Mouse (Mus musculus): ENCODE results near the gene Sfrp2. TPM values are rescaled to one million over a fixed set of nuclear protein-coding genes. Genes with fewer than 3 reads are reported as not detected.

The Sfrp2 gene
- polyA plus RNA-seq (2014; fragmentation: Nextera tagmentation; extraction: Ambion mirVana): 32.6 and 34.2 TPM in 2 replicates

- under 1% methylated on average over 77 of the region's 82 CpGs for WGBS (ENCODE audit: insufficient replicate concordance)
- Histone ChIP-seq H3K27ac (ENCODE audit: low read depth, low read length) (no peak within 1 kb of the TSS), H3K27me3 (ENCODE audit: control insufficient read depth, insufficient read depth, low read length) (peaks cover 48% of the 10 kb centered on the region)
Measured at GRCm38 (mm10) chr3:83765871-83766725, at the start of gene Sfrp2. Sfrp2 (plus strand) TSS chr3:83766321.

GRCm38 (mm10) chr3:83717643-83718231 lies 48.4 kb upstream of the Sfrp2 start:
- Histone ChIP-seq H3K27ac (ENCODE audit: low read depth, low read length) (no peak overlapping the region), H3K36me3 (ENCODE audit: control insufficient read depth, insufficient read depth, low read length) (no peaks in the 10 kb centered on the region), H3K4me1 (ENCODE audit: control insufficient read depth, insufficient read depth, low read length) (no peaks in the 10 kb centered on the region), H3K4me2 (no peak overlapping the region), H3K9ac (ENCODE audit: low read depth, low read length) (no peak overlapping the region), H3K27me3 (ENCODE audit: control insufficient read depth, insufficient read depth, low read length) (no peaks in the 10 kb centered on the region), H3K9me3 (replicated peaks; ENCODE audit: control insufficient read depth, low read length) (no peaks in the 10 kb centered on the region), H3K4me3 (ENCODE audit: low read depth, low read length) (no peak overlapping the region)
- ATAC-seq (replicated peaks; ENCODE audit: insufficient number of reproducible peaks, low FRiP score, low TSS enrichment): no peak
- 59% methylated on average over 7 of the region's 7 CpGs for WGBS (ENCODE audit: insufficient replicate concordance)

More at GRCm38 (mm10) chr3:83765871-83766725, at the start of gene Sfrp2:
- peak; percentile 51 for ATAC-seq (replicated peaks; ENCODE audit: insufficient number of reproducible peaks, low FRiP score, low TSS enrichment)
- H3K9ac ChIP-seq (ENCODE audit: low read depth, low read length): peak within 1 kb of the TSS; percentile 72
- peak within 1 kb of the TSS; percentile 96 for H3K4me2 ChIP-seq
- no peaks in the 10 kb centered on the region for H3K36me3 ChIP-seq (ENCODE audit: control insufficient read depth, insufficient read depth, low read length)
- no peaks in the 10 kb centered on the region for H3K9me3 ChIP-seq (replicated peaks; ENCODE audit: control insufficient read depth, low read length)
- peak within 1 kb of the TSS; percentile 59 for H3K4me3 ChIP-seq (ENCODE audit: low read depth, low read length)
- peaks cover 7% of the 10 kb centered on the region; the same call in 1 of the 2 replicates for H3K4me1 ChIP-seq (ENCODE audit: control insufficient read depth, insufficient read depth, low read length)

GRCm38 (mm10) chr3:83718662-83719061 lies 47.5 kb upstream of the Sfrp2 start:
- H3K27ac ChIP-seq (ENCODE audit: low read depth, low read length): no peak overlapping the region
- no peaks in the 10 kb centered on the region for H3K27me3 ChIP-seq (ENCODE audit: control insufficient read depth, insufficient read depth, low read length)
- no peaks in the 10 kb centered on the region for H3K4me1 ChIP-seq (ENCODE audit: control insufficient read depth, insufficient read depth, low read length)
- H3K9me3 ChIP-seq (replicated peaks; ENCODE audit: control insufficient read depth, low read length): no peaks in the 10 kb centered on the region
- H3K4me2 ChIP-seq: no peak overlapping the region
- WGBS (ENCODE audit: insufficient replicate concordance): 59% methylated on average over 4 of the region's 4 CpGs
- no peaks in the 10 kb centered on the region for H3K36me3 ChIP-seq (ENCODE audit: control insufficient read depth, insufficient read depth, low read length)
- H3K4me3 ChIP-seq (ENCODE audit: low read depth, low read length): no peak overlapping the region
- ATAC-seq (replicated peaks; ENCODE audit: insufficient number of reproducible peaks, low FRiP score, low TSS enrichment): no peak
- H3K9ac ChIP-seq (ENCODE audit: low read depth, low read length): no peak overlapping the region

GRCm38 (mm10) chr3:83728223-83728622 lies 37.9 kb upstream of the Sfrp2 start:
- Histone ChIP-seq H3K27ac (ENCODE audit: low read depth, low read length) (no peak overlapping the region), H3K4me3 (ENCODE audit: low read depth, low read length) (no peak overlapping the region), H3K36me3 (ENCODE audit: control insufficient read depth, insufficient read depth, low read length) (no peaks in the 10 kb centered on the region), H3K9ac (ENCODE audit: low read depth, low read length) (no peak overlapping the region), H3K4me2 (no peak overlapping the region), H3K27me3 (ENCODE audit: control insufficient read depth, insufficient read depth, low read length) (no peaks in the 10 kb centered on the region), H3K9me3 (replicated peaks; ENCODE audit: control insufficient read depth, low read length) (no peaks in the 10 kb centered on the region), H3K4me1 (ENCODE audit: control insufficient read depth, insufficient read depth, low read length) (no peaks in the 10 kb centered on the region)
- 71% methylated on average over 3 of the region's 3 CpGs for WGBS (ENCODE audit: insufficient replicate concordance)
- no peak for ATAC-seq (replicated peaks; ENCODE audit: insufficient number of reproducible peaks, low FRiP score, low TSS enrichment)

- Histone ChIP-seq H3K27me3 (ENCODE audit: control insufficient read depth, insufficient read depth, low read length) (no peaks in the 10 kb centered on the region), H3K4me1 (ENCODE audit: control insufficient read depth, insufficient read depth, low read length) (no peaks in the 10 kb centered on the region), H3K9ac (ENCODE audit: low read depth, low read length) (no peak overlapping the region), H3K9me3 (replicated peaks; ENCODE audit: control insufficient read depth, low read length) (no peaks in the 10 kb centered on the region), H3K4me3 (ENCODE audit: low read depth, low read length) (no peak overlapping the region), H3K4me2 (no peak overlapping the region), H3K27ac (ENCODE audit: low read depth, low read length) (no peak overlapping the region), H3K36me3 (ENCODE audit: control insufficient read depth, insufficient read depth, low read length) (no peaks in the 10 kb centered on the region)
- 62% methylated on average over 9 of the region's 9 CpGs for WGBS (ENCODE audit: insufficient replicate concordance)
- no peak for ATAC-seq (replicated peaks; ENCODE audit: insufficient number of reproducible peaks, low FRiP score, low TSS enrichment)
Measured at GRCm38 (mm10) chr3:83728675-83729390, 37.3 kb upstream of the Sfrp2 start.

GRCm38 (mm10) chr3:83733985-83734384 lies 32.1 kb upstream of the Sfrp2 start:
- no peak for ATAC-seq (replicated peaks; ENCODE audit: insufficient number of reproducible peaks, low FRiP score, low TSS enrichment)
- no peaks in the 10 kb centered on the region for H3K4me1 ChIP-seq (ENCODE audit: control insufficient read depth, insufficient read depth, low read length)
- H3K4me3 ChIP-seq (ENCODE audit: low read depth, low read length): no peak overlapping the region
- no peaks in the 10 kb centered on the region for H3K9me3 ChIP-seq (replicated peaks; ENCODE audit: control insufficient read depth, low read length)
- H3K36me3 ChIP-seq (ENCODE audit: control insufficient read depth, insufficient read depth, low read length): no peaks in the 10 kb centered on the region
- no peaks in the 10 kb centered on the region for H3K27me3 ChIP-seq (ENCODE audit: control insufficient read depth, insufficient read depth, low read length)
- H3K27ac ChIP-seq (ENCODE audit: low read depth, low read length): no peak overlapping the region
- 82% methylated on average over 8 of the region's 8 CpGs for WGBS (ENCODE audit: insufficient replicate concordance)
- H3K4me2 ChIP-seq: no peak overlapping the region
- H3K9ac ChIP-seq (ENCODE audit: low read depth, low read length): no peak overlapping the region

- Histone ChIP-seq H3K4me3 (ENCODE audit: low read depth, low read length) (no peak overlapping the region), H3K27me3 (ENCODE audit: control insufficient read depth, insufficient read depth, low read length) (no peaks in the 10 kb centered on the region), H3K9ac (ENCODE audit: low read depth, low read length) (no peak overlapping the region), H3K4me2 (no peak overlapping the region), H3K9me3 (replicated peaks; ENCODE audit: control insufficient read depth, low read length) (no peaks in the 10 kb centered on the region), H3K36me3 (ENCODE audit: control insufficient read depth, insufficient read depth, low read length) (no peaks in the 10 kb centered on the region), H3K27ac (ENCODE audit: low read depth, low read length) (no peak overlapping the region), H3K4me1 (ENCODE audit: control insufficient read depth, insufficient read depth, low read length) (no peaks in the 10 kb centered on the region)
- WGBS (ENCODE audit: insufficient replicate concordance): 85% methylated on average over 4 of the region's 4 CpGs
- ATAC-seq (replicated peaks; ENCODE audit: insufficient number of reproducible peaks, low FRiP score, low TSS enrichment): no peak
Measured at GRCm38 (mm10) chr3:83736980-83737379, 29.1 kb upstream of the Sfrp2 start.

GRCm38 (mm10) chr3:83740246-83740645 lies 25.9 kb upstream of the Sfrp2 start:
- no peaks in the 10 kb centered on the region for H3K4me1 ChIP-seq (ENCODE audit: control insufficient read depth, insufficient read depth, low read length)
- H3K9ac ChIP-seq (ENCODE audit: low read depth, low read length): no peak overlapping the region
- ATAC-seq (replicated peaks; ENCODE audit: insufficient number of reproducible peaks, low FRiP score, low TSS enrichment): no peak
- no peaks in the 10 kb centered on the region for H3K27me3 ChIP-seq (ENCODE audit: control insufficient read depth, insufficient read depth, low read length)
- no peak overlapping the region for H3K4me2 ChIP-seq
- no peaks in the 10 kb centered on the region for H3K36me3 ChIP-seq (ENCODE audit: control insufficient read depth, insufficient read depth, low read length)
- WGBS (ENCODE audit: insufficient replicate concordance): 69% methylated on average over 2 of the region's 2 CpGs
- no peak overlapping the region for H3K27ac ChIP-seq (ENCODE audit: low read depth, low read length)
- no peak overlapping the region for H3K4me3 ChIP-seq (ENCODE audit: low read depth, low read length)
- no peaks in the 10 kb centered on the region for H3K9me3 ChIP-seq (replicated peaks; ENCODE audit: control insufficient read depth, low read length)
